Mouse (Mus musculus) heart, embryonic 14.5 days (tissue): ENCODE measurements around the gene Ccr8. TPM values are rescaled to one million over a fixed set of nuclear protein-coding genes. Genes with fewer than 3 reads are reported as not detected.
A peak's percentile ranks its signal among the peaks of the same experiment; 100 is the strongest.

Experiments used
- ATAC-seq: fragments of 200-750 bp; cut with Nextera tagmentation; 2 replicates; pipeline ENCODE4 v1.8.0; 2017; ENCODE audit warnings: low read depth, moderate TSS enrichment; ENCODE audit not compliant: insufficient number of reproducible peaks, insufficient read depth, low FRiP score
- H3K27ac ChIP-seq, 2 experiments: fragments of 200-500 bp in 1 of 2; fragments of 300-500 bp in 1 of 2; sonication (generic) in 1 of 2; replicated peaks in 1 of 2; 2 replicates each; pipeline ENCODE4 v1.5.1; 2012 to 2014; ENCODE audit warnings: low read depth in 2 of 2, low read length in 2 of 2, control low read depth in 1 of 2, mild to moderate bottlenecking in 1 of 2, mixed read lengths in 1 of 2; ENCODE audit not compliant: control insufficient read depth in 1 of 2, insufficient read depth in 1 of 2
- H3K27me3 ChIP-seq: fragments of 300-500 bp; sonication (generic); 2 replicates; pipeline ENCODE4 v1.6.1; 2014; ENCODE audit warnings: mild to moderate bottlenecking, low read length, control low read depth; ENCODE audit not compliant: control insufficient read depth, insufficient read depth
- H3K36me3 ChIP-seq: fragments of 300-500 bp; sonication (generic); 2 replicates; pipeline ENCODE4 v1.6.1; 2014; ENCODE audit warnings: mild to moderate bottlenecking, control low read depth, low read length, mixed read lengths; ENCODE audit not compliant: control insufficient read depth, insufficient read depth
- H3K4me1 ChIP-seq, 2 experiments: fragments of 200-500 bp in 1 of 2; fragments of 300-500 bp in 1 of 2; sonication (generic) in 1 of 2; 2 replicates each; pipeline ENCODE4 v1.6.1; 2012 to 2014; ENCODE audit warnings: low read length in 2 of 2, control low read depth in 1 of 2, mixed read lengths in 1 of 2; ENCODE audit not compliant: control insufficient read depth in 2 of 2, insufficient read depth in 2 of 2
- H3K4me2 ChIP-seq: fragments of 300-500 bp; sonication (generic); 2 replicates; pipeline ENCODE4 v1.6.1; 2014; ENCODE audit warnings: mild to moderate bottlenecking, low read length
- H3K4me3 ChIP-seq, 2 experiments: fragments of 200-500 bp in 1 of 2; fragments of 300-500 bp in 1 of 2; sonication (generic) in 1 of 2; 2 replicates each; pipeline ENCODE4 v1.5.1; 2012 to 2014; ENCODE audit warnings: low read length in 2 of 2, mild to moderate bottlenecking in 2 of 2, control low read depth in 1 of 2, low read depth in 1 of 2, moderate library complexity in 1 of 2; ENCODE audit not compliant: control insufficient read depth in 1 of 2, insufficient read depth in 1 of 2
- H3K9ac ChIP-seq: fragments of 300-500 bp; sonication (generic); 2 replicates; pipeline ENCODE4 v1.6.1; 2014; ENCODE audit warnings: mild to moderate bottlenecking, low read length
- H3K9me3 ChIP-seq: fragments of 300-500 bp; sonication (generic); 2 replicates; pipeline ENCODE4 v1.6.1; 2016; ENCODE audit warnings: low read length, control low read depth; ENCODE audit not compliant: control insufficient read depth
- WGBS: fragments of 180-500 bp; shearing (Covaris S2); extraction: QIAGEN DNeasy Blood & Tissue Kit; methylation state at CpG from one replicate; pipeline ENCODE4 v1.1.7; 2014; 5-methylcytosine and 5-hydroxymethylcytosine counted together
- polyA plus RNA-seq: library from polyadenylated mRNA; unstranded; fragments of >200 nt; fragmentation: Nextera tagmentation; extraction: Ambion mirVana; gene quantifications from 2 replicates; pipeline ENCODE4 v1.2.1, GENCODE M21; 2014

The Ccr8 gene
- polyA plus RNA-seq, 1 experiment from 2014 or later = not detected

DNA sequence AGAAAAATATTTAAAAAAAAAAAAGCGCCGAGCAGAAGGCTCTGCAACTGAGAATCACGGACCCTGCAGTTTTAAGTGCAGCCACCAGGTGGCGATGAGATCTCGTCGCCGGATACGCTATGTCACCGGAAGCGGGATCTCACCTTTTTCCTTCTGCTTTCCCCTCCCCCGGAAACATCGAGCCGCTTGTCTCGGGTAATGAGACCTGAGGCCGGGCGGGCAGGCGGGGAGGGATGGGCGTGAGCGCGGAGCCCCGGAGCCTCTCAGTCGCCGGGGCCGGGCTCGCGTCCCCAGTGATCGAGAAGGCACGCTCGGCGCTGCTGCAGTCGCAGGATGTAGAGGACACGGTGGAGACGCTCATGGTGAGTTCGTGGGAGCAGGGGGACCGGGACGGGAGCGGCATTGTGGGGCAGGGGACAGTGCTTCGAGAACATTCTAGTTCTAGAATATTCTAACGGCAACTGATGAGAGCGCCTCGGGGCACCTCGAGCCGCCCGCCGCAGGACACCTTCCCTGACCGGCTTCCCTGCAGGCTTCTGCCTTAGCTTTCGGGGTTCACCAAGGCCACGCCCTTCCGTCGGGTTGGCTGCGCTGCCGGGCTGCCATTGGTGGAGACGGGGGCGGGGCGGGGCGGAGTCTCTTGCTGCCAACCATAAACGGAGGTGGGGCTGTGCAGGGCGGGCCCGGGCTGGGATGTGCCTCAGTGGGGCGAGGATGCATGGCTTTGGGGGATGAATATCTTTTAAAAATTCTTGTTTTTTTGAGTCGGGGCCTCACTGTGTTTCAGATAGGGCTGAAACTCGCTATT lies 18.5 kb downstream of the Ccr8 start, which contains the start of gene Slc25a38:
TSS of gene Slc25a38 (plus strand) at position 164 of the 808 bp plus-strand sequence.
- H3K27me3 ChIP-seq = no peaks in the 10 kb centered on the region
- peak within 1 kb of the TSS; percentile 86 for H3K9ac ChIP-seq
- ATAC-seq = peak; percentile 95
- under 1% methylated on average over 62 of the region's 62 CpGs for WGBS
- H3K4me1 ChIP-seq = peaks cover 2 to 8% of the 10 kb centered on the region in 2 experiments
- peak within 1 kb of the TSS; percentile 83 to 93 for H3K4me3 ChIP-seq
- no peaks in the 10 kb centered on the region for H3K36me3 ChIP-seq
- peak within 1 kb of the TSS; percentile 85 for H3K4me2 ChIP-seq
- H3K27ac ChIP-seq = peak within 1 kb of the TSS; percentile 95
- H3K9me3 ChIP-seq = no peaks in the 10 kb centered on the region

DNA sequence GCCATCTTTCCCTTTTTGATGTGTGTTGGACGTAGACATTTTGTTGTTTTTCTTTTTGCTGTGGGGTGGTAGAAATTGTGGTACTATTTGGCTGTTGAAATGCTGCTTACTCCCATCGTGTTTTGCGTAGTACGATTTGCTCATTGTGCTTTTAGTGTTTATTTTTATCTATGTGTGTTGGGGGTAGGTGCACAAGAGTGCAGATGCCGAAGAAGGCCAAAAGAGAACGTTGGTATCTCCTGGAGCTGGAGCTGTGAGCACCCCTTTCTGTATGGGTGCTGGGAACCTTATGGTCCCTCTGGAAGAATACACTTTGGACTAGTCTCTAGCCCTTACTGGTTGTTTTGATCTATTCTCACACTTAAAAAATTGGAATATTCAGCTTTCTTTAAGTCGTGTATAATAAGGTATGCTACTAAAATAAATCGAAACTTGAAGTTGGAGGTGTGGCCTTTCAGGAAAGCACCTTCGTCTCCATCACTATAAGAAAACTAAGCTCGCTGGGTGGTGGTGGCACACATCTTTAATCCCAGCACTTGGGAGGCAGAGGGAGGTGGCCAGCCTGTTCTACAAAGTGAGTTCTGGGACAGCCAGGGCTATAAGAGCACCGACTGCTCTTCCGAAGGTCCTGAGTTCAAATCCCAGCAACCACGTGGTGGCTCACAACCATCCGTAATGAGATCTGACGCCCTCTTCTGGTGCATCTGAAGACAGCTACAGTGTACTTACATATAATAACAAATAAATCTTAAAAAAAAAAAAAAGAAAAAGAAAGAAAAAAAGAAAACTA lies 19.4 kb downstream of the Ccr8 start:
- 74% methylated on average over 15 of the region's 15 CpGs for WGBS
- Histone ChIP-seq H3K36me3 (0 out of 2 replicates have a peak, but pooled peaks cover under 1% of the 10 kb centered on the region), H3K4me1 (peaks cover 6 to 15% of the 10 kb centered on the region in 2 experiments), H3K27ac (peak overlapping the region; percentile 33 to 95; a peak in 3 of 4 replicates), H3K9me3 (no peaks in the 10 kb centered on the region), H3K9ac (peak overlapping the region; percentile 86), H3K27me3 (no peaks in the 10 kb centered on the region), H3K4me2 (peak overlapping the region; percentile 85), H3K4me3 (peak overlapping the region; percentile 83 to 93)
- no peak for ATAC-seq

DNA sequence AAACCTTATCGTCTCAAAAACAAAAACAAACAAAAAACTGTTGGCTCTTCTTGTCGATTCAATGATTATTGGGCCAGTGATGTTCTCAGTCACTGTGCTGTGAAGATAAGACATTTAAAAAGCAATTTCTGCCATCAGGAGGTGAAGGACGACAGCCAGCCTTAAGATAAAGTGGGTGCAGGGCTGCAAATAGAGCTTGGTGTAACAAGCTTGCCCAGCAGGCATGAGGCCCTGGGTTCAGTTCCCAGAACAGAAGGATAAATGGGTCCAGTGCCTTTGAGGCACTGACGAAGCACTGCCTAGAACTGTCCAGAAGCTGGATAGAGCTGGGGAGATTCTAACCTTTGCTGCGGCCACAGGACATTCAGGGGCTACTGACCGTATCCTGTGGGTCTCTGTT lies 20.6 kb downstream of the Ccr8 start:
- Histone ChIP-seq H3K4me2 (no peak overlapping the region), H3K9ac (no peak overlapping the region)

DNA sequence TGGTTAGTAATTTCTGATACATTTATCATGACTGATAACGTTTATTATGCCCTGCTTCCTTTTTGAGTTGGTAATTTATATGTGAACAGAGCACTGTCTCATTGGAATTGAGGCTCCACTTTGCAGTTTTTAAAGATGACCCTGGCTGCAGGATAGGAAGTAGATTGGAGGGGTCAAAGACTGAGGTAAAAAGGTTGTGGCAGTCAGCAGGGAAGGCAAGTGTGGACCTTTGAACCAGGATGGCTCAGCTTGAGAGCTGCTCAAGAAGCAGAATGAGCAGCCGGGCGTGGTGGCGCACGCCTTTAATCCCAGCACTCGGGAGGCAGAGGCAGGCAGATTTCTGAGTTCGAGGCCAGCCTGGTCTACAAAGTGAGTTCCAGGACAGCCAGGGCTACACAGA lies 21.5 kb downstream of the Ccr8 start:
- H3K4me3 ChIP-seq = no peak overlapping the region
- H3K4me1 ChIP-seq = peaks cover 6 to 15% of the 10 kb centered on the region in 2 experiments
- H3K9ac ChIP-seq = no peak overlapping the region
- 91% methylated on average over 6 of the region's 7 CpGs for WGBS
- ATAC-seq = no peak
- no peaks in the 10 kb centered on the region for H3K27me3 ChIP-seq
- H3K36me3 ChIP-seq = peaks cover 17% of the 10 kb centered on the region
- no peaks in the 10 kb centered on the region for H3K9me3 ChIP-seq
- no peak overlapping the region for H3K4me2 ChIP-seq
- H3K27ac ChIP-seq = no peak overlapping the region

More for the DNA sequence above, 20.6 kb downstream of the Ccr8 start:
- H3K36me3 ChIP-seq = peaks cover 7% of the 10 kb centered on the region
- no peak overlapping the region for H3K4me3 ChIP-seq
- WGBS = 77% methylated on average over 6 of the region's 6 CpGs
- peaks cover 6 to 15% of the 10 kb centered on the region in 2 experiments for H3K4me1 ChIP-seq
- H3K27ac ChIP-seq = no peak overlapping the region
- H3K27me3 ChIP-seq = no peaks in the 10 kb centered on the region
- H3K9me3 ChIP-seq = no peaks in the 10 kb centered on the region
- no peak for ATAC-seq

DNA sequence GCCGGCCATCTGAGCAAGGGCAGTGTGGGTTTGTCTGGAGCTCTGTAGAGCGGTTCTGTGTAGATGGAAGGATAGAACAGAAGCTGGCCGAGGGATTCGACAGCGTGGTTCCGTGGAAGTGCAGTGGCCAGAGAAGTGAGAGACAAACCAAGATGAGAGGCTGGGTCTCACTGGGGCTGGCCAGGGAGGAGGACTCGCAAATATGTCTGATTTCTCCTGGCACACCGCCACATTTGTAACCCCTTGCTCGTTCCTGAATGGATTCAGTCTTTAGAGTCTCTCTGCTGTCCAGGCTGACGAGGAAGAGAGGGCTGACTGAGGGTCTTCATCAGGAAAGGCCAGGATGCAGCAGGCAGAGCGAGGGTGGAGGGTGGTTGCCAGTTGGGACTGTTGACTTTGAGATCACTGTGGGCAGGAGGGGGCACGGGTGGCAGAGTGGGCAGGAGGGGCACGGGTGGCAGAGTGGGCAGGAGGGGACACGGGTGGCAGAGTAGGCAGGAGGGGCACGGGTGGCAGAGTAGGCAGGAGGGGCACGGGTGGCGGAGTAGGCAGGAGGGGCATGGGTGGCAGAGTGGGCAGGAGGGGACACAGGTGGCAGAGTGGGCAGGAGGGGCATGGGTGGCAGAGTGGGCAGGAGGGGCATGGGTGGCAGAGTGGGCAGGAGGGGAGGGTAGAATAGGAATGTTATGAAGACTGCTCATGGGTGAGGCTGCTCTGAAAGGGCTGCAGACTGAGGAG lies 22.3 kb downstream of the Ccr8 start:
- Histone ChIP-seq H3K36me3 (peaks cover 22% of the 10 kb centered on the region), H3K4me2 (no peak overlapping the region), H3K9ac (no peak overlapping the region), H3K27ac (no peak overlapping the region), H3K9me3 (no peaks in the 10 kb centered on the region), H3K4me3 (no peak overlapping the region), H3K27me3 (no peaks in the 10 kb centered on the region), H3K4me1 (peaks cover 6 to 15% of the 10 kb centered on the region in 2 experiments)
- ATAC-seq = no peak
- WGBS = 80% methylated on average over 17 of the region's 17 CpGs

DNA sequence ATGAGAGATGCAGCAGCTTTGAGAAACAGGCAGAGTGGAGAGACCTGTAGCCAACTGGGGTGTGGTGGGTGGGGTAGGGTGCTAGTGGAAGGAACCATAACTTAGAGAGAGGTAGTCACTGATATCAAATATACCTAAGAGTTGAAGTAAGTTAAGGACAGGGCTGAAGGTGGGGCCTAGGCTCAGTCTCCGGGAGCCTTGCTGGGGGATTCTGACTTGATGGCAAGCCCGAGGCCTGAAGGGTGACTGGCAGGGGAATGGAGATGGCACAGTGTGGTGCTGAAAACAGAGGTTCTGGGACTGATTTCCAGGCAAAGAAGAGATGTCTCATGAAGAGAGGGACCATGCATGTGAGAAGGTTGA lies 22.9 kb downstream of the Ccr8 start:
- WGBS = 90% methylated on average over 2 of the region's 2 CpGs
- H3K4me2 ChIP-seq = no peak overlapping the region

DNA sequence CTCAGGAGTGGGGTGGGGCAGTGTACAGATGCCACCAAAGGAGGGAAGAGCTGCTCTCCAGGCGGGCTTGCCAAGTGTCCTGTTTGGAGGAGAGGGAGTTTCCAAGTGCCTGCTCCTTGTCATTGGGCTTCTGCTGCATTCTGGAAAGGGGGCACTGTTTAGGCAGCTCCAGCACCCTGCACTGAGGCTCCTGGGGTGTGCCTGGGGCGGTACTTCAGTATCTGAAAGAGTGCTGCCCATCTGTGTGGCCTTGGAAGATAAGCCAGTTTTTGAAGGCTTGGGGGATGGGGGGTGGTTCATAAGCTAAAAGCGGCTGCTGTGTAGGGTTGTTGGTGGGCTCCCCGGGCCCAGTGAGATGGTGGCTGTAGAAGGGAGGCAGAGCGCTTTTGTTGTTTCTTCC lies 23.7 kb downstream of the Ccr8 start:
- WGBS = 53% methylated on average over 5 of the region's 5 CpGs
- Histone ChIP-seq H3K27me3 (no peaks in the 10 kb centered on the region), H3K27ac (no peak overlapping the region), H3K36me3 (peaks cover 32% of the 10 kb centered on the region), H3K4me2 (no peak overlapping the region), H3K4me1 (peaks cover 6 to 15% of the 10 kb centered on the region in 2 experiments), H3K9ac (no peak overlapping the region), H3K9me3 (no peaks in the 10 kb centered on the region), H3K4me3 (no peak overlapping the region)
- ATAC-seq = no peak

More for the DNA sequence above, 22.9 kb downstream of the Ccr8 start:
- H3K27me3 ChIP-seq = no peaks in the 10 kb centered on the region
- ATAC-seq = no peak
- H3K4me1 ChIP-seq = peaks cover 6 to 15% of the 10 kb centered on the region in 2 experiments
- H3K9ac ChIP-seq = no peak overlapping the region
- no peak overlapping the region for H3K27ac ChIP-seq
- peaks cover 27% of the 10 kb centered on the region for H3K36me3 ChIP-seq
- H3K4me3 ChIP-seq = no peak overlapping the region
- no peaks in the 10 kb centered on the region for H3K9me3 ChIP-seq
